Mouse (Mus musculus) hindbrain, embryonic 14.5 days (tissue): Measurements from ENCODE around the gene Gng7. TPM values are rescaled to one million over a fixed set of nuclear protein-coding genes. Genes with fewer than 3 reads are reported as not detected.

Source experiments
- ATAC-seq: fragments of 200-750 bp; cut with Nextera tagmentation; 2 replicates; pipeline ENCODE4 v1.8.0; 2017; ENCODE audit warnings: moderate number of reproducible peaks, mild to moderate bottlenecking, moderate TSS enrichment, moderate library complexity; ENCODE audit not compliant: low FRiP score
- DNase-seq: peaks from one replicate; pipeline ENCODE4 v3.0.0-alpha.2; 2015; ENCODE audit warnings: low spot score
- H3K27ac ChIP-seq: fragments of 300-500 bp; sonication (generic); 2 replicates; pipeline ENCODE4 v1.5.1; 2014; ENCODE audit warnings: mild to moderate bottlenecking, moderate library complexity
- H3K27me3 ChIP-seq: fragments of 300-500 bp; sonication (generic); 2 replicates; pipeline ENCODE4 v1.6.1; 2014; ENCODE audit warnings: mild to moderate bottlenecking, low read length, mixed read lengths; ENCODE audit not compliant: control insufficient read depth, insufficient read depth
- H3K36me3 ChIP-seq: fragments of 300-500 bp; sonication (generic); replicated peaks from 2 replicates; pipeline ENCODE4 v1.6.1; 2014; ENCODE audit not compliant: control insufficient read depth, insufficient read depth
- H3K4me1 ChIP-seq: fragments of 300-500 bp; sonication (generic); replicated peaks from 2 replicates; pipeline ENCODE4 v1.6.1; 2014; ENCODE audit warnings: antibody characterized with exemption, low read length, mixed read lengths; ENCODE audit not compliant: control insufficient read depth, insufficient read depth
- H3K4me2 ChIP-seq: fragments of 300-500 bp; sonication (generic); replicated peaks from 2 replicates; pipeline ENCODE4 v1.6.1; 2014; ENCODE audit warnings: mild to moderate bottlenecking, moderate library complexity
- H3K4me3 ChIP-seq: fragments of 300-500 bp; sonication (generic); replicated peaks from 2 replicates; pipeline ENCODE4 v1.5.1; 2014; ENCODE audit warnings: mild to moderate bottlenecking, low read length
- H3K9ac ChIP-seq: fragments of 300-500 bp; sonication (generic); 2 replicates; pipeline ENCODE4 v1.6.1; 2014
- H3K9me3 ChIP-seq: fragments of 300-500 bp; sonication (generic); 2 replicates; pipeline ENCODE4 v1.6.1; 2016; ENCODE audit warnings: low read length; ENCODE audit not compliant: control insufficient read depth
- WGBS: fragments of 180-500 bp; shearing (Covaris S2); extraction: QIAGEN DNeasy Blood & Tissue Kit; methylation state at CpG from one replicate; pipeline ENCODE4 v1.1.7; 2014; 5-methylcytosine and 5-hydroxymethylcytosine counted together
- polyA plus RNA-seq: library from polyadenylated mRNA; unstranded; fragments of >200 nt; fragmentation: Nextera tagmentation; extraction: Ambion mirVana; gene quantifications from 2 replicates; pipeline ENCODE4 v1.2.1, GENCODE M21; 2014

Gng7 gene
- polyA plus RNA-seq, 1 experiment from 2014 or later: 17.7 TPM

DNA sequence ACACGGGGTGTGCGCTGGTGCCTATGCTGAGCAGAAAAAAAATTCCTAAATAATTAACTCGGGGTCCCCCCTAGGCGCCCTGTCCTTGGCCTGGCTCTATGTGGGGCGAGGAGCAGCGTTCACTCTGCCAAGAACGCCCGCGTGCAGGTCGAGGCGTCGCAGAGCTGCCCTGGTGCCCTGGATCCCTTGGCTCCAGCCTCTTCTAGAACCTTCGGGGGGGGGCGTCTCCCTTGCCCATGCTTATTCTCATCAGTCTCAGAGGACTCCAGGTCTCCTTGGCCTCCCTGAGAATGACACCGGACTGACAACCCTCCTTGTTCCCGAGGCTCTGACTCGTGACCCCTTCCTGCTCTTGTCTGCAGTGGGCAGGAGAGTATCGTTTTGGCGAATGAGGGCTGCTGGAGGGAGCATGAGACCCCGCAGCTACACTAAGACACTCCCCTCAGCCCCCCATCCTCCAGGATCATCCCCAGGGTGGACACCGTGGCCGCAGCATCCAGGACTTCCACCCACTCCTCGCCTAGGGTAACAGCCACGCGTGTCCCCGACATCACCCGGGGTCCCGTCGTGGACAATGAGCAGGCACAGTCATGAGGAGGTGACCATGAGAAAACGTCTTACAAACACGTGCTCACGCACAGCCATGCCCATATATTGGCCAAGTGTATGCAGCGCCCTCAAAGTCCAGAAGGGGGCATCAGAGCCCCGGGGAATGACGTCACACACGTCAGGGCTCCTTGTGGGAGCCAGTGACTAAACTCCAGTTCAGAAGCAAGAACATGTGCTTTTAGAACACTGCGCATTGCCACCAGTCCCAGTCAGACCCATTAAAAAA, 15.2 kb downstream of the Gng7 start:
- no peaks in the 10 kb centered on the region for H3K36me3 ChIP-seq
- 0 out of 2 replicates have a peak overlapping the region, but pooled peaks have one; percentile 14 for H3K4me3 ChIP-seq
- ATAC-seq: peak; percentile 69
- H3K27ac ChIP-seq: no peak overlapping the region
- no peaks in the 10 kb centered on the region for H3K9me3 ChIP-seq
- no peak overlapping the region; the same call in 1 of the 2 replicates for H3K9ac ChIP-seq
- no peaks in the 10 kb centered on the region for H3K27me3 ChIP-seq
- WGBS: 32% methylated on average over 37 of the region's 37 CpGs
- peak; percentile 89 for DNase-seq
- H3K4me1 ChIP-seq: peaks cover 17% of the 10 kb centered on the region
- peak overlapping the region; percentile 39 for H3K4me2 ChIP-seq

DNA sequence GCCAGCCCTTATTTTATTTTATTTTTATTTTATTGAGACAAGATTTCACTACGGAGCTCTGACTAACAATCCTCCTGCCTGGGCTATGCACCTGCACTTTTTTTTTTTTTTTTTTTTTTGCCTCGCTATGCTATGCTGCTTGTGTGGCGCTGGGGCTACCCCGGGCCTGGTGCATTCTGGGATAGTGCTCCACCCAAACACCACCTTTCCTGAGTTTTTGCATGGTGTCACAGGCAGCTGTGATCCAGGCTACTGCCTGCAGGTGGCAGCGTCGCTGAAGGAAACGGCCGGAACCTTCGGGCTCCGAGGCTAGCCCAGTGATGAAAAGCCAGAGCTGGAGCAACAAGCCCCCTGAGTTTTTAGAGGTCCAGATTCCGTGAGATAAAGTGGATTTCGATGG, 16.0 kb downstream of the Gng7 start:
- ATAC-seq: no peak

DNA sequence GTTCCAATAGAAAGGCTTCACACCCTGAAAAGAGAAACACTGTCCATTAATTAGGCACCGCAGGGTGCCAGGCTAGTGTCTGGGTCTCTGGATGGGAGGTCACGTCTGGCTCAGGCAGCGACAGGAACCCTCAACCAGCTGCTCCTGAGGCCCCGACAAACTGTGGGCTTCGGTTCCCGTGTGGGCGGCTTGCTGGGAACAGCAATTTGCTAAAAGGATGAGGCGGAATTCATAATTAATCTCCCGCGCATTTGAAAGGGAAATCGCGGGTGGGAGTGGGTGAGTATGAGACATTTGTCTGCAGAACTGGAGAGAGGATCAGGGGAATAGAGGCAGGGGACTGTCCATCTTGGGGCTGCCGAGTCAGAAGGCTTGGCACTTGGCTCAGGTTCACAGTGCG, 16.7 kb downstream of the Gng7 start:
- no peak for DNase-seq
- WGBS: 25% methylated on average over 14 of the region's 14 CpGs
- Histone ChIP-seq H3K27ac (no peak overlapping the region), H3K27me3 (no peaks in the 10 kb centered on the region), H3K9me3 (no peaks in the 10 kb centered on the region), H3K4me2 (no peak overlapping the region), H3K9ac (no peak overlapping the region; the same call in 1 of the 2 replicates), H3K4me3 (no peak overlapping the region), H3K4me1 (peaks cover 17% of the 10 kb centered on the region), H3K36me3 (no peaks in the 10 kb centered on the region)
- ATAC-seq: no peak

More for the DNA sequence above, 16.0 kb downstream of the Gng7 start:
- Histone ChIP-seq H3K27ac (no peak overlapping the region), H3K9ac (no peak overlapping the region), H3K4me2 (no peak overlapping the region), H3K36me3 (no peaks in the 10 kb centered on the region), H3K9me3 (no peaks in the 10 kb centered on the region), H3K27me3 (no peaks in the 10 kb centered on the region), H3K4me3 (no peak overlapping the region), H3K4me1 (peaks cover 17% of the 10 kb centered on the region)
- WGBS: 21% methylated on average over 12 of the region's 12 CpGs
- DNase-seq: peak; percentile 68

DNA sequence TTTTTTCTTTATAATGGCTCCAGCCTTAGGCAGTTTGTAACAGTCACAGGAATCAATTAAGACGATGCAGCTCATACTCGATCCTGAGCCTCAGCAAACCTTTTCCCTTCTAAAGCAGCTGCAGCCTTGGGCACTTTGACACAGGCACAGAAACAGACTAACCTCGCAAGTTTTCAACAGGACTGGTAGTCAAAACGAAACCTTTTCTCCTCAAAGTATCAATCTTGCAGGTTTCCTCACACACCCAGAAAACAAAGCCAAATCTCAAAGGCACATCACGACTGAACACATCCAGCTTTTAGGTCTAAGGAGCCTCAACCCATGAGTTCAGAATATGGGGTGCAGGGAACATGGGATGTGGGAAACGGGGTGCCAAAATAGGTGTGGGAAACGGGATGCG, 17.4 kb downstream of the Gng7 start:
- H3K36me3 ChIP-seq: no peaks in the 10 kb centered on the region
- H3K4me2 ChIP-seq: no peak overlapping the region
- H3K9ac ChIP-seq: no peak overlapping the region
- 87% methylated on average over 8 of the region's 8 CpGs for WGBS
- H3K4me1 ChIP-seq: peaks cover 17% of the 10 kb centered on the region
- H3K9me3 ChIP-seq: no peaks in the 10 kb centered on the region
- ATAC-seq (no peak), DNase-seq (no peak)
- H3K27me3 ChIP-seq: no peaks in the 10 kb centered on the region
- H3K27ac ChIP-seq: no peak overlapping the region
- H3K4me3 ChIP-seq: no peak overlapping the region

DNA sequence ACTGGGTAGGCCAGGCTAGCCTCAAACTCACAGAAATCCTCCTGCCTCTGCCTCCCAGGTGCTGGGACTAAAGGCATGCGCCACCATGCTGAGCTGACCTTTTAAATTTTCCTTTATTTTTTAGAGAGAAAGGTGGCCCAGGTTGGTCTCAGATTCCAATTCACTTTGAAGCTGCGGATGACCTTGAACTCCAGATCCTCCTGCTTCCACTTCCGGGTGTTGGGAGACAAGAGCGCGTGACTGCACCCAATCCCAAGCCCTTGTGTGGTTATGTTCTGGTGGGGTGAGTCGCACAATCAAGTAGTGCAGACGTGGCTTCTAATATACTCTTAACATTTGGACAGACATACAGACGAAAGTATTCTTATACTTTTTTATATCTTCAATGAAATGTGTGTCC, 18.2 kb downstream of the Gng7 start:
- Histone ChIP-seq H3K9me3 (no peaks in the 10 kb centered on the region), H3K4me3 (no peak overlapping the region), H3K27ac (no peak overlapping the region), H3K36me3 (no peaks in the 10 kb centered on the region), H3K4me1 (peaks cover 17% of the 10 kb centered on the region), H3K27me3 (no peaks in the 10 kb centered on the region), H3K9ac (no peak overlapping the region), H3K4me2 (no peak overlapping the region)
- ATAC-seq: no peak
- 95% methylated on average over 8 of the region's 8 CpGs for WGBS
- no peak for DNase-seq

DNA sequence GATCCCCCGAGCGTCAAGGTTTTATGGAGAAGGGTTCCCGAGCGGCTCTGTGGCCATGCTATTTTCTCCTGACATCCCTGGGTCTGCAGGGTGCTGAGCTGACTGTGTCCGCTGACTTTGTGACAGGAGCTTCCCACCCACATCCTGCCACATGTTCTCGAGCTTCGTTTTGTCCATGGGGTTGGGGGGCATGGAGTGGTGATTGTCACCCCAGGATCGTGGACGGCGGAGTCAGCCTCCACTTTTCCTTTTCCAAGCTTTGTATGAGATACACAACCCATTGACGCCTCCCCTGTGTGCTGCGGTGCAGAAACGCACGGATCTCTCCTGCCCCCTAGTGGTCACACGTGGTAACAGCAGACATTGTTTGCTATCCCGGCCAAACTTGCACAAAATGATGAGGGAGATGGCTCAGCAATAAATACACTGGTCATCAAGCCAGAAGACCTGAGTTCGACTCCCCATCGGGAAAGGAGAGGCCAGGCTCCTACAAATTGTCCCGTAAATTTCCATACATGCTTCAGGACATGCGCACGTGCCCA, 19.6 kb downstream of the Gng7 start:
- no peaks in the 10 kb centered on the region for H3K9me3 ChIP-seq
- H3K36me3 ChIP-seq: no peaks in the 10 kb centered on the region
- H3K9ac ChIP-seq: 0 out of 2 replicates have a peak overlapping the region, but pooled peaks have one; percentile 20
- 14% methylated on average over 21 of the region's 21 CpGs for WGBS
- DNase-seq (peak; percentile 90), ATAC-seq (0 out of 2 replicates have a peak, but pooled peaks have one; percentile 29)
- peaks cover 6% of the 10 kb centered on the region; the same call in 1 of the 2 replicates for H3K4me1 ChIP-seq
- H3K4me2 ChIP-seq: peak overlapping the region; percentile 42
- no peaks in the 10 kb centered on the region for H3K27me3 ChIP-seq
- no peak overlapping the region for H3K27ac ChIP-seq
- H3K4me3 ChIP-seq: peak overlapping the region; percentile 10; the same call in 1 of the 2 replicates

DNA sequence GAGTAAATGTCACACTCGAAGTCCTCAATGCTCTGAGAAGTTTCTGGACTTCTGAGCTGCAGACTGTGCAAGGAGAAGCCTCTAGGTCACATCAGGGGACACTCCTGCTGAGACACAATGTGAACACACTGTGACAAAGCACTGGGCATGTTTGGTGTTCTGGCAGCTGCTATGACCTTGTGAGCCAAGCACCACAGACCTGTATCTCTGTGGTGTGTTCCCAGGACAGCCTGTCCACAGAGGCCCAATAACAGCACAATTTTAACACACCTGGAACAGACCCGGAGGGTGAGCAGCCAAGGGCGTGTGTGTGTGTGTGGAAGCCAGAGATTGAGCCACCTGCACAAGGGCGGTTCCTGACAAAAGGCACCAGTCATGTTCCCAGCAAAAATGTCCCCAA, 20.1 kb downstream of the Gng7 start:
- H3K4me2 ChIP-seq: no peak overlapping the region
- no peak for DNase-seq

DNA sequence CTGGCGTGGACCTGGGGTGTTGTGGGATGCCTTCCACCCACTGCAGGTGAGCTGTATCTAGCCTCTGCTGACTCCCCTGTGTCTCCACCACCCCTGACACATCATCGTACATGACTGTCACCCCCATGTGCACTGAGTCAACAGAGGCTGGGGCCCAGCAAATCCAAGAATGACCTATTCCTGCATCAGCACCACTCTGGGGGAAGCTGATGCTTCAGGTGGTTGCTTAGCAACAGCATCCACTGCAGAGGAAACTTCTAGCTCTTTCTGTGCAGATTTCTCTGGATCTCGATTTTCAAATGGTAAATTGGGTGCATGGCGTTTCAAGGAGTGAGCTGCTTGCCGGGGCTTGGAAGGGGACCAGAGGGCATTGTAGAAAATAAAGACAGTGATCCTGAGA, 21.5 kb downstream of the Gng7 start:
- H3K36me3 ChIP-seq: no peaks in the 10 kb centered on the region
- H3K27ac ChIP-seq: no peak overlapping the region
- DNase-seq: no peak
- H3K4me3 ChIP-seq: no peak overlapping the region
- H3K4me1 ChIP-seq: no peaks in the 10 kb centered on the region
- no peaks in the 10 kb centered on the region for H3K9me3 ChIP-seq
- no peaks in the 10 kb centered on the region for H3K27me3 ChIP-seq
- no peak for ATAC-seq
- no peak overlapping the region for H3K9ac ChIP-seq
- WGBS: 56% methylated on average over 5 of the region's 5 CpGs
- H3K4me2 ChIP-seq: no peak overlapping the region

More for the DNA sequence above, 20.1 kb downstream of the Gng7 start:
- WGBS: 63% methylated on average over 4 of the region's 4 CpGs
- Histone ChIP-seq H3K9me3 (no peaks in the 10 kb centered on the region), H3K27me3 (no peaks in the 10 kb centered on the region), H3K27ac (no peak overlapping the region), H3K36me3 (no peaks in the 10 kb centered on the region), H3K9ac (0 out of 2 replicates have a peak overlapping the region, but pooled peaks have one; percentile 20), H3K4me1 (peaks cover 2% of the 10 kb centered on the region; the same call in 1 of the 2 replicates), H3K4me3 (no peak overlapping the region)
- no peak for ATAC-seq

DNA sequence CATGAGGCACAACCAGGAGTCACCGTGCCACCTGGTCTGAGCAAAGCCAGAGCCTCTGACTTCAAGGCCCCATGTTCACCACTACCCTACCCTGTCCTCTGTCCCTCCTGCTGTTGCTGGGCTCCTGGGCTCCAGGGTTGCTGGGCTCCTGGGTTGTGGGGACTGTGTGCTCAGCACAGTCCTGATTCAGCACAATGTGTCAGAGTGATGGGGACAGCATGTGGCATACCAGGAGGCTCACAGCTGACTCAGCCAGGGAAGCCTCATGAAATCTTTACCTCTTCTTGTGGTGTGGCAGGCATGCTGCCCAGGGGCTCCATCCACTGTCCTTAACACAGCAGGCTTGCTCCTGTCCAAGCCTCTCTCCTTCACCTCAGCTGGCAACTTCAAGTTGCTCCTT, 22.8 kb downstream of the Gng7 start:
- H3K36me3 ChIP-seq: no peaks in the 10 kb centered on the region
- H3K27me3 ChIP-seq: peaks cover 8% of the 10 kb centered on the region
- H3K4me3 ChIP-seq: no peak overlapping the region
- H3K9ac ChIP-seq: no peak overlapping the region
- no peak overlapping the region for H3K4me2 ChIP-seq
- H3K9me3 ChIP-seq: no peaks in the 10 kb centered on the region
- ATAC-seq (no peak), DNase-seq (no peak)
- WGBS: 89% methylated on average over 1 of the region's 1 CpGs
- H3K27ac ChIP-seq: no peak overlapping the region
- no peaks in the 10 kb centered on the region for H3K4me1 ChIP-seq
